Mouse (Mus musculus): ENCODE data around the gene Fam216b.

DNA sequence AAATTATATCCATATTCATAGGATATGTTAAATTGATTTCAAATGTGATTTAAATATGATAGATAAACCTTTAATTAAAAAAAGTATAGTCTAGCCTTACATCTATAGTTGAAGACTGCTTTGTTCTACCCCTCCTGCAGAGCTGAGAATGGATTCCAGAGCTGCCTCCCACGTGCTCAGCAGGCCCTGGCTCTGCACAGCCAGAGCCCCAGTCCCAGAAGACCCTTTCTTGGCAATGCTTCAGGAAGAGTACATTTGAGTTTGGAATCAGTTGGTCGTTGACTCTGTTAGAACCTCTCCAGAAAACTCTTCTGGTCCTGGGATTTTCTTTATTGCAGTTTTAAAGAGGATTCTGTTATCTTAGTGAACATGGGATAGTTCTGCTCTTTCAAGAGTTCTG is 45.7 kb downstream of the Fam216b start:
- no peak for TF ChIP-seq ELF1 (IDR thresholded peaks at IDR 0.05; ENCODE audit: low read depth, low read length)
- no peak for TF ChIP-seq EP300 (IDR thresholded peaks at IDR 0.05; ENCODE audit: low read depth in 1 of 2, low read length in 2 of 2)
- no peak for TF ChIP-seq UBTF (IDR thresholded peaks at IDR 0.05; ENCODE audit: borderline replicate concordance, insufficient read depth, low read depth, low read length)
- TF ChIP-seq POLR2A (IDR thresholded peaks at IDR 0.05; ENCODE audit: control insufficient read depth in 1 of 2, insufficient read depth in 1 of 2, low read depth in 1 of 2, low read length in 2 of 2, poor library complexity in 1 of 2): no peak
- no peak for TF ChIP-seq MAZ (IDR thresholded peaks at IDR 0.05; ENCODE audit: low read depth, low read length)
- no peak for TF ChIP-seq CTCF (IDR thresholded peaks at IDR 0.05 in 2 of 3, conservative IDR thresholded peaks at IDR 0.05 in 1 of 3; ENCODE audit: control insufficient read depth in 1 of 3, insufficient read depth in 1 of 3, low read depth in 2 of 3, low read length in 3 of 3, poor library complexity in 1 of 3, severe bottlenecking in 1 of 3)
- TF ChIP-seq CHD1 (IDR thresholded peaks at IDR 0.05; ENCODE audit: low read depth, low read length): no peak
- TF ChIP-seq MAFK (IDR thresholded peaks at IDR 0.05; ENCODE audit: borderline replicate concordance, low read depth, low read length): no peak
- no peak for TF ChIP-seq ZC3H11A (IDR thresholded peaks at IDR 0.05; ENCODE audit: low read depth, low read length)
- no peak for TF ChIP-seq NELFE (IDR thresholded peaks at IDR 0.05; ENCODE audit: low read depth, low read length)
